Mouse (Mus musculus) heart, embryonic 12.5 days (tissue): ENCODE results near the gene Lrig2. TPM values are rescaled to one million over a fixed set of nuclear protein-coding genes. Genes with fewer than 3 reads are reported as not detected.

ENCODE experiments used
- ATAC-seq: fragments of 200-750 bp; cut with Nextera tagmentation; 2 replicates; pipeline ENCODE4 v1.8.0; 2017; ENCODE audit warnings: moderate TSS enrichment, moderate library complexity; ENCODE audit not compliant: insufficient number of reproducible peaks, low FRiP score
- H3K27ac ChIP-seq: fragments of 300-500 bp; sonication (generic); 2 replicates; pipeline ENCODE4 v1.5.1; 2016; ENCODE audit warnings: mild to moderate bottlenecking, moderate library complexity; ENCODE audit not compliant: poor library complexity, severe bottlenecking
- H3K27me3 ChIP-seq: fragments of 300-500 bp; sonication (generic); replicated peaks from 2 replicates; pipeline ENCODE4 v1.6.1; 2016; ENCODE audit warnings: mild to moderate bottlenecking, moderate library complexity
- H3K36me3 ChIP-seq: fragments of 300-500 bp; sonication (generic); 2 replicates; pipeline ENCODE4 v1.6.1; 2016; ENCODE audit warnings: mild to moderate bottlenecking, moderate library complexity
- H3K4me1 ChIP-seq: fragments of 300-500 bp; sonication (generic); replicated peaks from 2 replicates; pipeline ENCODE4 v1.6.1; 2016; ENCODE audit warnings: mild to moderate bottlenecking
- H3K4me2 ChIP-seq: fragments of 300-500 bp; sonication (generic); 2 replicates; pipeline ENCODE4 v1.6.1; 2016; ENCODE audit warnings: mild to moderate bottlenecking, moderate library complexity
- H3K4me3 ChIP-seq: fragments of 300-500 bp; sonication (generic); 2 replicates; pipeline ENCODE4 v1.5.1; 2016; ENCODE audit warnings: mild to moderate bottlenecking
- H3K9ac ChIP-seq: fragments of 300-500 bp; sonication (generic); 2 replicates; pipeline ENCODE4 v1.6.1; 2016; ENCODE audit warnings: mild to moderate bottlenecking, moderate library complexity
- H3K9me3 ChIP-seq: fragments of 300-500 bp; sonication (generic); replicated peaks from 2 replicates; pipeline ENCODE4 v1.6.1; 2016; ENCODE audit warnings: mild to moderate bottlenecking, moderate library complexity
- WGBS: fragments of 180-500 bp; shearing (Covaris S2); methylation state at CpG from one replicate; pipeline ENCODE4 v1.1.7; 2016; 5-methylcytosine and 5-hydroxymethylcytosine counted together
- polyA plus RNA-seq: library from polyadenylated mRNA; unstranded; fragments of >200 nt; fragmentation: Nextera tagmentation; extraction: Ambion mirVana; gene quantifications from 2 replicates; pipeline ENCODE4 v1.2.1, GENCODE M21; 2016

Gene Lrig2
- polyA plus RNA-seq, 1 experiment from 2014 or later = 14.4 TPM

DNA sequence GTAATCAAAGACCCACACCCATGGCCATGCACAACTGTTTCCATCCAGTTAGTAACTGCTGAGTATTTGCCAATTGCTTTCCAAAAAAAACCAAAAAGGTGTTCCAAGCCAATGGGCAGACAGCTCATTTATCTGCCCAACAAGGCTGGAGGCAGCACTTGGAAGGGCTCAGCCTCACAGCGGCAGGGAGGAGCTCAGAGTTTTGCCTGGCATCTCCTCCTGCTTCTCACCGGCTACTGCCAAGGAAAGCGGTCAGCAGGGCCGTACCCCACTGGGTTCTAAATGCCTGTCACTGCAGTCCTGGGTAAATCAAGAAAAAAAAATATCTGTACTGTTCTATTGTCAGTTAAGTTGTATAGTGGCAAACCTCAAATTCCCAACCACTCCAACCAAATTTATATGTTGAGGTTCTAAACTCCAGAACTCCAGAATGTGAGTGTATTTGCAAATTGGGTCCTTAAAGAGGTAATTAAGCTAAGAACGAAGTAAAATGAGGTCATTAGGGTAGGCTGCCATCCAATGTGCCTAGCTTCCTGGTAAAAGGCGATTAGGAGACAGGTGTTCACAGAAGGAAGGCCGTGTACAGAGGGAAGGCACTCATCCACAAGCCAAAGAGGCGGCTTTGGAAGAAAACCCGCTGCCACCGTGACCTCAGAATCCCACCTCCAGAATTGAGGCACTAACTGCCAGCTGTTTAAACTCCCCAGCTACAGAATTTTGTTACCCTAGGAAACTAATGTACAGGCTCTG is 112.2 kb downstream of the Lrig2 start:
- Histone ChIP-seq H3K27me3 (no peaks in the 10 kb centered on the region), H3K9me3 (no peaks in the 10 kb centered on the region), H3K36me3 (no peaks in the 10 kb centered on the region), H3K4me3 (no peak overlapping the region), H3K4me2 (no peak overlapping the region), H3K9ac (no peak overlapping the region), H3K27ac (no peak overlapping the region), H3K4me1 (peaks cover 9% of the 10 kb centered on the region; the same call in 1 of the 2 replicates)
- WGBS = 85% methylated on average over 10 of the region's 10 CpGs
- ATAC-seq = no peak

DNA sequence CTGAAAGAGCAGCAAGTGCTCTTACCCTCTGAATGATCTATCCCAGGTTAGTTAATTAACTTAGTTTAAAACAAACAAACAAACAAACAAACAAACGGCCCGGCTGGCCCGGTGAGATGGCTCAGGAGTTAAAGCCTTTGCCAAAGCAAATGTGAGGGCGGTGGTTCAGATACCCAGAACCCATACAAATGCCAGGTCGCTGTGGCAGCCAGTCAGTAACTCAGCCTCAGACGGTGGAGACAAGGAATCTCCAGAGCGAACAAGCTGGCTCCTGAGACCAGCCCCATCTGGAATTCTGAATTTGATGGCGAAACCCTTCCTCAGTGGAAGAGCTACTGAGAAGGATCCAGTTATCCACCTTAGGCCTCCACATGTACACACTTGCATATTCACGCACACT is 114.4 kb downstream of the Lrig2 start:
- Histone ChIP-seq H3K9ac (no peak overlapping the region), H3K9me3 (no peaks in the 10 kb centered on the region; the same call in 1 of the 2 replicates), H3K27me3 (no peaks in the 10 kb centered on the region), H3K36me3 (no peaks in the 10 kb centered on the region), H3K27ac (no peak overlapping the region), H3K4me2 (no peak overlapping the region), H3K4me3 (no peak overlapping the region), H3K4me1 (0 out of 2 replicates have a peak, but pooled peaks cover under 1% of the 10 kb centered on the region)
- WGBS = 77% methylated on average over 9 of the region's 9 CpGs
- ATAC-seq = no peak

DNA sequence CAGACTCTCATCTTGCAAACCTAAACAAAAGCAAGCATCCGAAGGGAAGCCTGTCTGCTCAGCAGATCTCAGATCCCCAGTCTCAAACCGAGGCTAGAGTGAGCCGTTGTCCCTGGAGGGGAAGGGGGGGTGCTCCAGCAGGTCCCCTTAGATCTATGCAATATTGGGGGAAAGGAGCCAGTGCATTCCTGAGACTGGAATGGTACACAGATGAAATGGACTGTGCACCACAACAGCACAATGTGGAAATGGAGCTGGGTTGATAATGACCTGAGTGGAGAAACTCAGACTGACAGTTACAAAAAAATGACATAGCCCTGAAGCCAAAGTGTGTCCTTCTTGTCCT is 115.0 kb downstream of the Lrig2 start:
- ATAC-seq = no peak
- no peaks in the 10 kb centered on the region for H3K4me1 ChIP-seq
- no peak overlapping the region for H3K4me3 ChIP-seq
- WGBS = 44% methylated on average over 3 of the region's 3 CpGs
- H3K4me2 ChIP-seq = no peak overlapping the region
- no peaks in the 10 kb centered on the region; the same call in 1 of the 2 replicates for H3K9me3 ChIP-seq
- H3K27me3 ChIP-seq = no peaks in the 10 kb centered on the region
- no peak overlapping the region for H3K9ac ChIP-seq
- H3K36me3 ChIP-seq = no peaks in the 10 kb centered on the region
- no peak overlapping the region for H3K27ac ChIP-seq

DNA sequence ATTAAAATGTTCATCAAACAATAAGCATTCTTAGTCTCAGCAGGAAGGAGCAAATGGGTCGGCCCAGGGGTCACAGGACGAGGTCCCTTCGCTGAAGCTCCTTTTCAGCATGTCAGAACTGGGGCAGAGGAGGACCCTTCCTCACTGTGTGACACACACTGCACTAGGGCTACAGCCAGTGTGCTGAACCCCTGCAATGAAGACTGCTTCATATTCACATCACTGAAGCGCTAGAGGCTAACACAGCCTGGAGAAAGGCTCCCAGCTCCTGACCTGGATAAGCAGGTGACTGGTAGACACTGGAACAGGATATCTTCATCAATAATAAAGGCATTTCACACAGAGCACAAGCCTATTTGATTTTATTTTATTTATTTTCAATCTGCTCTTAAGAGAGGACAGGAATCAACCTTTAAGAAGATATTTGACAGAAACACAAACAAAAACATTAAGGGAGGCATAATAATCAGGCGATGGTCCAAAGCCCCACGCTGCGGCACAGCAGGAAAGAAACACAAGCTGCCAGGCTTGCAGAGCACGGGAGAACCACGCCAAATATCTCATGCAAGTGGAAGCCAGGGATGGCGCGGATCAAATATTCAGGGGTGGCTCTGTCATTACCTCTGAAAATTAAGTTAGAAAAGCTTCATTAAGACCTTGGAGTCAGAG is 115.5 kb downstream of the Lrig2 start:
- Histone ChIP-seq H3K9ac (no peak overlapping the region), H3K27ac (no peak overlapping the region), H3K36me3 (no peaks in the 10 kb centered on the region), H3K4me1 (no peaks in the 10 kb centered on the region), H3K4me3 (no peak overlapping the region), H3K9me3 (no peaks in the 10 kb centered on the region; the same call in 1 of the 2 replicates), H3K27me3 (no peaks in the 10 kb centered on the region), H3K4me2 (no peak overlapping the region)
- no peak for ATAC-seq
- 71% methylated on average over 11 of the region's 11 CpGs for WGBS

DNA sequence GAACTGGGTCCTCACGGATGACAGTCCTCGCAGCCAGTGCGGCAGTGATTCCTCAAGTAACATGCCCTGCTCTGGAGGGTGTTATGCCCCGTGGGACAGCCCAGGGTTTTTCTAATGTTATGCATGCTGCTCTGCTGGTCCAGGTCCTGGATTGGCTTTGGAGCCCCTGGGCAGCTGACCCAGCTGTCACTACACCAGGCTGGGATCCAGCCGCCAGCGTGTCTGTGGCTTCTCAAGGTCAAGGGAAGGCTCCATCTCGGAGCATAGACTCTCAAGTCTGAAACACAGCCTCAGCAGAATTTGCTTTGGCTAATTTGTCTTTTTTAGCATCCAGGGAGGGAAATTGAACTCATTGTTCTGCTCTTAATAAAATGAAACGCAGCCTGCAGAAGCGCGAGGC is 121.6 kb downstream of the Lrig2 start:
- H3K9ac ChIP-seq = no peak overlapping the region
- no peaks in the 10 kb centered on the region; the same call in 1 of the 2 replicates for H3K9me3 ChIP-seq
- H3K4me1 ChIP-seq = peaks cover 18% of the 10 kb centered on the region
- H3K36me3 ChIP-seq = no peaks in the 10 kb centered on the region
- WGBS = 72% methylated on average over 10 of the region's 10 CpGs
- H3K27me3 ChIP-seq = no peaks in the 10 kb centered on the region
- no peak overlapping the region for H3K4me2 ChIP-seq
- no peak for ATAC-seq
- H3K4me3 ChIP-seq = no peak overlapping the region
- no peak overlapping the region for H3K27ac ChIP-seq

DNA sequence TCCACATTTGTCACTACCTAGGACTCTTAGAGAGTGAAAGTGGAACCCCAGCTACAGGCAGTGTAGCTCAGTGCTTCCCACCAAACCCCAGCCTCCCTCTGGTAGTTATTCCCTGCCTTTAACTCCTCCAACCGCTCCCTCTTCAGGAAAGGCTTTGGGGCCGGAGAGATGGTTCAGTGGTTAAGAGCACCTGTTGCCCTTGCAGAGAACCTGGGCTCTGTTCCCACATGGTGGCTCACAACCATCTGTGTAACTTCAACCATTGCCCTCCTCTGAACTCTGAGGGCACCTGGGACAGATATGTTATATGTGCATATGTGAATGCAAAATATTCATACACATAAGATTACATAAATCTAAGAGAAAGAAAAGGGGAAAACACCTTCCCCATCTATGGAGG is 122.3 kb downstream of the Lrig2 start:
- ATAC-seq = no peak
- Histone ChIP-seq H3K4me2 (no peak overlapping the region), H3K9ac (no peak overlapping the region), H3K4me1 (peaks cover 19% of the 10 kb centered on the region), H3K27ac (no peak overlapping the region), H3K4me3 (no peak overlapping the region), H3K27me3 (no peaks in the 10 kb centered on the region), H3K36me3 (no peaks in the 10 kb centered on the region), H3K9me3 (no peaks in the 10 kb centered on the region; the same call in 1 of the 2 replicates)
- WGBS = 91% methylated on average over 2 of the region's 2 CpGs

DNA sequence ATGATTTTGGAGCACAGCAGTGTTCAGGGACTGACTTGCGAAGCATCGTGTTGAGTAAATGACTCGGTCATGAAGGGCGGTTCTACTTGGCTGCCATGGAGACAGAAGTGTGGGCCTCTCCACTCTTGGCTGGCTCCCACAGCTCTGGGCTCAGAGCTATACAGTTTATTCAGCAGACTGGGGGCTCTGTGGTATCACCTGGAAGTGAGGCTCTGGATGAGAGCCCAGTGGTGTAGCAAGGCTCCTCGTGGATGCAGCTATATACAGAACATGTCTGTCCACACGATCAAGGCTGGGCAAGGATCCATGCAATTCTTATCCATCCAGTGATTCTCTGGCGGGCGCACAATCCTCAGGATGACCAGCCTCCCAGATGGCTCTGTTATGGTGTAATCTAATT is 126.1 kb downstream of the Lrig2 start:
- no peaks in the 10 kb centered on the region for H3K27me3 ChIP-seq
- no peak overlapping the region for H3K4me3 ChIP-seq
- peak; percentile 79 for ATAC-seq
- H3K36me3 ChIP-seq = no peaks in the 10 kb centered on the region
- WGBS = 41% methylated on average over 8 of the region's 8 CpGs
- peaks cover 32% of the 10 kb centered on the region for H3K4me1 ChIP-seq
- peak overlapping the region; percentile 68; the same call in 1 of the 2 replicates for H3K27ac ChIP-seq
- no peaks in the 10 kb centered on the region for H3K9me3 ChIP-seq
- no peak overlapping the region for H3K9ac ChIP-seq
- peak overlapping the region; percentile 4; the same call in 1 of the 2 replicates for H3K4me2 ChIP-seq

DNA sequence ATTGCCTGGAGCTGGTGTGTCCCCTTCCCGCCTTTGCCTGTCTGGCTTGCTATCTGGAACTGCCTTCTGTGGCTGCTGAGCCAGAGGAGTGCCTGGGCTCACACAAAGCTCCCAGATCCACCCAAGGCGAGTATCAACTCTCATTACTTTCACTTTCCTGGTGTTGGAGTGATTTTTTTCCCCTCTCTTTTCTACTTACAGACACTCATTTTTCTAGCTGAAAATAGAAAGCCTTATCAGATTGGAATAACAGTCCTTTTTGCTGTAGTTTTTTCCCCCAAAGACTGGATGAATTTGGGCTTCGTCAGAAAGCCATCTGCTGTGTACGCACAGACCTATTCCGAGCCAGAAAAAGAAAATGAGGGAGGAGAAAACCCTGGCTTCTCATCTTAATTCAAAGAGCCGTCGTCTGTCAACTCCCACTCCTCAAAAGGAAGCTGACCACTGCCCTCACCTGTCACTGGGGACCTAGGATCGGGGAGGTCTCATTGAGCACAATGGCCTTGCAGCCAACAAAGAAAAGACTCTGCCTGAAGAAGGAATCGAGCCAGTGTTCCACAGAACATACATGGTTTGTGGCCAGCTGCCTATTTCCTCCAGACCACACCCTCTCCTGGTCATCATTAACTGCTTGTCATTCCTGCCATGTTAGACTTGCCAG is 127.9 kb downstream of the Lrig2 start:
- Histone ChIP-seq H3K36me3 (no peaks in the 10 kb centered on the region), H3K9ac (no peak overlapping the region), H3K27me3 (no peaks in the 10 kb centered on the region), H3K4me2 (0 out of 2 replicates have a peak overlapping the region, but pooled peaks have one; percentile 8), H3K9me3 (no peaks in the 10 kb centered on the region), H3K4me3 (no peak overlapping the region), H3K27ac (peak overlapping the region; percentile 22; the same call in 1 of the 2 replicates), H3K4me1 (peaks cover 26% of the 10 kb centered on the region)
- WGBS = 44% methylated on average over 9 of the region's 9 CpGs
- ATAC-seq = no peak

DNA sequence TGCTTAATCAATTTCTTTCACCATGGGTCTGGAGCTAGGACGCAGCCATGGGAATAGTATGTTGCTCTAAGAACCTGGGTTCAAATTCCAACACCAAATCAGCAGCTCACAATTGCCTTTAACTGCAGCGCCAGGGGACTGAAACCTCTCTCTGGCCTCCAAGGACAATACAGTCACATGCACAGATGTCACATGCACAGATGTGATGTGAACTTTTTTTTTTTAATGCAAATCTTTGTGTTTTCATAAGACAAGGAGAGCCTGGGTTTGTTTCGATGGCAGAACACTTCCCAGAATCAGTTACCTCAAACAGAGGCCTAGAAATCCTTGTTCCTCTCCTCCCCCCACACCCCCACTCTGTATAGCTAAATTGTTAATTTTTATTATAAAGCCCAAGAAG is 133.5 kb downstream of the Lrig2 start:
- 77% methylated on average over 3 of the region's 3 CpGs for WGBS
- H3K36me3 ChIP-seq = no peaks in the 10 kb centered on the region

DNA sequence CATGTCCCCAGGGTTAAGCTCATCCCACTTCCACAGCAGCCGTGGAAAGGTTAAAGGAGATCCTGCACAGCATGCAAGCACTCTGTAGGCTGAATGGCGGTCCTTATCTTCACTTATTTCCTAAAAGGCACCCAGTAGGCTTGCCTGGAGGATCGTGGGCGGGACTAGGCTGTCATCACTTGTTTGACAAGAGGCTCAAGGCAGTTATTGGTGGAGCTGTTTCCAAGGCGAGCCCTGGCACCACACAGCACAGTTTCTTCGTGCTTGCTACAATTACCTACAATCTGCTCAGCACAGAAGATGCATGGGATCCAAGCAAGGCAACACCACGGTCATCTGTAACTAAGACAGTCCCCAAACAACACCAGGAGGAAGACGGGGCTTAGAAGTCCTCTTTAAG is 137.8 kb downstream of the Lrig2 start:
- Histone ChIP-seq H3K4me1 (peaks cover 38% of the 10 kb centered on the region), H3K9ac (no peak overlapping the region), H3K9me3 (no peaks in the 10 kb centered on the region), H3K27me3 (no peaks in the 10 kb centered on the region), H3K36me3 (no peaks in the 10 kb centered on the region), H3K4me2 (0 out of 2 replicates have a peak overlapping the region, but pooled peaks have one; percentile 14), H3K4me3 (no peak overlapping the region), H3K27ac (peak overlapping the region; percentile 90)
- peak; percentile 53; the same call in 1 of the 2 replicates for ATAC-seq
- 16% methylated on average over 8 of the region's 8 CpGs for WGBS

More for the DNA sequence above, 133.5 kb downstream of the Lrig2 start:
- Histone ChIP-seq H3K9me3 (no peaks in the 10 kb centered on the region), H3K4me3 (no peak overlapping the region), H3K27me3 (no peaks in the 10 kb centered on the region), H3K4me2 (no peak overlapping the region), H3K9ac (no peak overlapping the region), H3K4me1 (peaks cover 34% of the 10 kb centered on the region), H3K27ac (no peak overlapping the region)
- no peak for ATAC-seq

DNA sequence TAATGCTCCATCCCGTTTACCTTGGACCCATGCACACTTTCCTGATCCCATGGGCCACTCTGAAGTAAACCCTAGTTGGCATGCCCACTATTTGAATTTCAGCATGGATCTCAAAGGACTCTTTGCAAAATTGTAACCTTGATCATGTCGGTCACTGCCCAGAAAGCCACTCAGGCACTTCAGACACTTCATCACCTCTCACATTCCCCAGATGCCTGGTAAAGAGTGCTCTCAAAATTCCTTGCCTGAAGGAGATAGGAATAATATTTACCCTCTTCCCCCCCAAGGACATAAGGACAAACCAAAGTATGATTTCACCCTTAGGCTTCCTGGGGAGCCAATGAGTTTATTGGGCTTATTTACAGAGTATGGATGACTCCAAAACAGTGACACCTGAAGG is 139.3 kb downstream of the Lrig2 start:
- Histone ChIP-seq H3K9ac (no peak overlapping the region), H3K4me1 (peaks cover 37% of the 10 kb centered on the region), H3K27me3 (no peaks in the 10 kb centered on the region), H3K4me2 (no peak overlapping the region), H3K4me3 (no peak overlapping the region), H3K27ac (peak overlapping the region; percentile 90), H3K9me3 (no peaks in the 10 kb centered on the region), H3K36me3 (no peaks in the 10 kb centered on the region)
- 31% methylated on average over 2 of the region's 2 CpGs for WGBS
- peak; percentile 69; the same call in 1 of the 2 replicates for ATAC-seq
